Mouse (Mus musculus) ovary, postnatal 36 days (tissue): Measurements from ENCODE around the gene Cxcl3.

Experiments used
- DNase-seq: peaks from one replicate; pipeline ENCODE4 v3.0.0; 2022; ENCODE audit warnings: low spot score, mixed read lengths

Cxcl3 gene

DNA sequence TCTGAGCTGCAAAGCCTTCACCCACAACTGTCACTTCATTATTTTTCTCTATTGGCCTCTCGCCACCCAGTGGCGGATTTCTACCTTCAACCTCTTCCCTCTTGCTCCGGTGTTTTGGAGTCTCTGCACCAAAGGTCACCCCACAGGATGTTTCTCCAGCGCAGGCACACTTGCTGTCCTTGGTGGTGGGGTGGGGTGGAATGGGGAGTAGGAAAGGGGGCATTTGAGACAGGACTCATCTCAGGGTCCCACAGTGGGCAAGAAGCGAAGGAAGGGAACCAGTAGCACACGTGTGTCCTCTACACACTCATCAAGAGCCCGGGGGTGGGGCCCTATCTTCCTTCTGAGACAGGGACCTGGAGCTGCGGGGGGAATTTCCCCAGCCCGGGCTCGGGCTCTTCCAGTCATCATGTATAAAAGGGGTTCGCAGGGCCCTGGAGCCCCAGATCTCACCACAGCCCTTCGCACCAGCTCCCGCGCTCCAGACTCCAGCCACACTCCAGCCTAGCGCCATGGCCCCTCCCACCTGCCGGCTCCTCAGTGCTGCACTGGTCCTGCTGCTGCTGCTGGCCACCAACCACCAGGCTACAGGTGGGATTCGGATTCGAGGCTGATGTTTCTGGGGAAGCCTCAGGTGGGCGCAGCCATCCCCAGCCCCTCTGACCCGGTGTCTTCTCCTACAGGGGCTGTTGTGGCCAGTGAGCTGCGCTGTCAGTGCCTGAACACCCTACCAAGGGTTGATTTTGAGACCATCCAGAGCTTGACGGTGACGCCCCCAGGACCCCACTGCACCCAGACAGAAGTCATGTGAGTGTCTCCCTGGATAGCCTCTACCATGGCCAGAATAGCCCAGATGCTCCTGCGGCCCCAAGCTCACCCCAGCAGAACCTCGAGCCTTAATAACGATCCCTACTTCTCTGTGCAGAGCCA lies at the start of gene Cxcl3:
Gene Cxcl3, plus strand, starts transcription at position 445 of the 930 bp plus-strand sequence.
- DNase-seq = peak; percentile 46

DNA sequence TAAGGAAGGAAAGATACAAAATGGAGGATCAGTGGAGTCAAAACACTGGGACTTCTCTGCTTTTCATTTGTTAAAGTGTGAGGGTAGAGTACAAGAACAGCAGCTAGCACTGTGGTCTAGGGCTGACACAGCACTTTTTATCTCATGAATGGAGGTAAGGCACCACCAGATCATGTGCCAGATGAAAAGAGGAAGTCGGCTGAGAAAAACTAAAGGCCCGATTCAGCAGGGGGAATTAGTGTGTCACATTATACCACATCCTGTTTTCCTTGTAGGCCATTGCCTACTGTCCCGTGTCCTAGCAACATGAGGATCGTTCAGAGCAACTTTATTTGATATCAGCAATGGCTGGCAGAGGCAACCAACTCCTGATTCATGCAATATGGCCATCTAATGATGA lies 43.9 kb upstream of the Cxcl3 start:
- no peak for DNase-seq

DNA sequence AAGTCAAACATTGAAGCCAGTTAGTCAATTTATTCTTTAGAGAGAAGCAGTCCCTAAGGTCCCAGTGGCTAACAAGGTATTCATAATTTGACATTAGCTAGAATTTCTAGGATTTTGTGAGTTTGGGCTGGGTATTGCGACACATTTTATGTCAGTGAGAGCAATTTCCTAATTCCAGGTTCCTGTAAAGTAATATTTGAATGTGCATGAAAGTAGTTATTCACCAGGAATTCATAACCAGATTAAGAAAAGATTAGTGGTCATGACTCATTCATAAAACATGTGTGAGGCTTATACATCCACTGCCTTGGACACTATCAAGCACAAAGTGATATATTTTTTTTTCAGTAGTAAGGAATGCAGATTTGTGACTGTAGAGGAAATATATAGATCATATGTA lies 32.0 kb upstream of the Cxcl3 start:
- no peak for DNase-seq

GRCm38 (mm10) chr5:90758020-90758605 lies 27.8 kb upstream of the Cxcl3 start:
- peak; percentile 14 for DNase-seq

GRCm38 (mm10) chr5:90759077-90760065 lies 26.5 kb upstream of the Cxcl3 start, which contains the start of gene Cxcl5:
Gene Cxcl5 (plus strand): TSS chr5:90759360.
- peak; percentile 33 for DNase-seq

- DNase-seq = no peak
Measured at GRCm38 (mm10) chr5:90760303-90760702, 25.6 kb upstream of the Cxcl3 start.

- no peak for DNase-seq
Measured at GRCm38 (mm10) chr5:90760844-90761243, 25.1 kb upstream of the Cxcl3 start.

DNA sequence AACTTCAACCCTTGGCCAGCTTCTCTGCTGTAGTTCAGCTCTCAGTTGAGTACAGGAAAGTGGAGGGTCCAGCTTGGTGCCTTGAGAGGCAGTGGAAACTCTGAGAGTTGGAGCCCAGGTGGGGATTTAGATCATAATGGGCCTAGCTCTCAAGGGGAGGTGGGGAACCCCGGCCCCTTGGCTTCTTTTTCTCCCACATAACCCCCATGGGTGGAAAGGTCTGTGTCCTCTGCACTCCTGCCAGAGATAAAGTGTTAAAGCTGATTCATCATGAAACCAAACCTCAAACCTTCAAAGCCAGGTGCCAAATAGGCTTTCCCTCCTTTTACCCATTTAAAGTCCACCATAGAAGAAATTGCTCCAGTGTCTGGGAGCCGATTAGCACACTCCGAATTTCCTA lies 24.1 kb upstream of the Cxcl3 start:
- DNase-seq = no peak

GRCm38 (mm10) chr5:90763912-90764665 lies 21.8 kb upstream of the Cxcl3 start:
- no peak for DNase-seq

DNA sequence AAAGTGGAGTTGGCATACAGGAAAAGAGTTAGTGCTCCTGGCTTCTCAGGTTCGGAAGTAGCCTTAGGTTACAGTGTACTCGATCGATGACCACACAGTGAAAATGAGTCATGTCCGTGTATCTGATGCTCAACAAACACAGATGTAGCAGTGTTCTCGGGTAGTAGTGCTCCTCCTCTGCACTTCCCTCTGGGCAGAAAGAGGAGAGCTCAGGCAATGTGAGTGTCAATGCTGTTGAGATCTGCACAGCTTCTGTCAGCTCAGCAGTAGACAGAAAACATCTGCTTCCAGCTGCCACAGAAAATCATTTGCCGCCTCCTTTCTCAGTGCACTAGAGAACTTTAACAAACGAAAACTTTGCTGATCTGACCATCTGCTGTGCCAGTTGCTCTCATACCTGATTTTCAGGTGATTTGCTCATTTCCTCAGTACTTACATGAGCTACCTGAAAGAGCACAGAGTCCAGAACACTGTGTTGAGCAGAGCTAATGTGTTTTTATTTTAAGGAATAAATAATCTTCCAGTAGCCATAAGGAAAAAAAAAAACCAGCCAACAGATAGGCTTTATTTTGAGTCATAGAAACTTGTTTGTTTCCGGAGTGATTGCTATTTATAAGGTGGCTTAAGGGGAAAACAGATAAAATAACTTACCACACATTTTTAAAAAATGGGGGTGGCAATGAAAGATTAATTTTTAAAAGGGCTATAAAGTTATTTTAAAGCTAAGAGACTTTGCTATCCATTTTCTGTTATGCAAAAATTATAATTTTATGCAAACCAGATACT lies 19.9 kb upstream of the Cxcl3 start:
- DNase-seq = no peak

DNA sequence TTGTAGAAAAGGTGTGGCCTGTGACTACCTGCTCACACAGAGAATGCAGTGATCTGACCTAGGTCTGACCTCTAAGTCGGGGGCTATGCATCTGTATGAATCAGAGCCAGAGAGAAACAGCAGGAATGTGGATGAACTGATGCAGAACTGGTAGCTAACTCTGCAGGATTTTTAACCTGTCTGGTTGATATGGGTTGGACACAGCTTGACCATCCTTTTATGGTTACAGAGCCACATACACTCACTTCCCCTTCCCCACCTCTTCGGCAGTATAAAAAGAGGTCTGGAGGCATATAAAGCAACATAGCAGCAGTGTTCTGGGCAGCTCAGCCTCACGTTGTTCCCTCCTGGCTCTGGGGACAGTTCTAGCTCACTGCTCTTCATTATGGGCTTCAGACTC lies 17.7 kb upstream of the Cxcl3 start, which contains the start of gene Ppbp:
Gene Ppbp, plus strand, starts transcription at position 301 of the 400 bp plus-strand sequence.
- no peak for DNase-seq

- no peak for DNase-seq
Measured at GRCm38 (mm10) chr5:90771369-90771768, 14.5 kb upstream of the Cxcl3 start.

GRCm38 (mm10) chr5:90771880-90772653 lies 13.8 kb upstream of the Cxcl3 start, which contains the start of gene Pf4:
Gene Pf4 (plus strand): TSS chr5:90772435.
- DNase-seq = no peak

DNA sequence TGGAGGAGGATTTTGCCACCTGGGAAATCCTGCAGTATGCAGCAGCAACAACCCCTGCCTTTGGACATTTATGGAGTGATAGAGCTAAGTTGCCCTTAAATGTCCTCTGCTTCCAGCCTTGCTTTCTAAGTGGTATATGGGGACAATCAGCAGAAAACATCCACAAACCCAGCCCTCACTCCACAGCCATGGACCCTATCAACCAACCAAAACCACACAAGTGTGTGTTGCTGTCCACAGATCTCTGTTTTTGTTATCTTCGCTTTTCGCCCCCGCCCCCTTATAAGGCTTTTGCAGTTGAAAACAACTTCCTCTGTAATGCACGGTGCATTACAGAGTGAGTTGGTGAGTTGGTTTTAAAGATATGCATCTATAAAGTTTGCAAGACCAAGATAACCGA lies 10.3 kb upstream of the Cxcl3 start:
- DNase-seq = no peak

DNA sequence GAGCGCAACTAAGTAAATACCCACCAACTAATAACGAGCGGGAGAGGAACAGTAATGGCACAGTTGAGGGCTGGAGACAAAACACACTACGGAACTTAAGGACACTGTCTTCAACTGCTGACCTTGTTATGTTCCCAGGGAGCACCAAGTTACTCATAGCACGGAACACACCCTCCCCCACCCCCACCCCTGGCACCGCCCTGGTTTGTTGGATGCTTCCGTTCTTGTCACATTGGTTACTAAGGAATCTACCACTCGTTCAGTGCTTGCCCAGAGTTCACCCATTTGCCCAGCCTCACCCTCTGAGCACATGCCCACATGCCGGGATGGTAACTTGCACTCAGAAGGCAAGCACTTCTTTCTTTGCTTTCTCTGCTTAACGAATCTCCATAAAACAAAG lies 8.3 kb upstream of the Cxcl3 start:
- no peak for DNase-seq

GRCm38 (mm10) chr5:90778856-90779255 lies 7.0 kb upstream of the Cxcl3 start:
- DNase-seq = no peak

GRCm38 (mm10) chr5:90783697-90784096 lies 2.2 kb upstream of the Cxcl3 start:
- no peak for DNase-seq

- DNase-seq = no peak
Measured at GRCm38 (mm10) chr5:90788114-90788513, 2.2 kb downstream of the Cxcl3 start.

DNA sequence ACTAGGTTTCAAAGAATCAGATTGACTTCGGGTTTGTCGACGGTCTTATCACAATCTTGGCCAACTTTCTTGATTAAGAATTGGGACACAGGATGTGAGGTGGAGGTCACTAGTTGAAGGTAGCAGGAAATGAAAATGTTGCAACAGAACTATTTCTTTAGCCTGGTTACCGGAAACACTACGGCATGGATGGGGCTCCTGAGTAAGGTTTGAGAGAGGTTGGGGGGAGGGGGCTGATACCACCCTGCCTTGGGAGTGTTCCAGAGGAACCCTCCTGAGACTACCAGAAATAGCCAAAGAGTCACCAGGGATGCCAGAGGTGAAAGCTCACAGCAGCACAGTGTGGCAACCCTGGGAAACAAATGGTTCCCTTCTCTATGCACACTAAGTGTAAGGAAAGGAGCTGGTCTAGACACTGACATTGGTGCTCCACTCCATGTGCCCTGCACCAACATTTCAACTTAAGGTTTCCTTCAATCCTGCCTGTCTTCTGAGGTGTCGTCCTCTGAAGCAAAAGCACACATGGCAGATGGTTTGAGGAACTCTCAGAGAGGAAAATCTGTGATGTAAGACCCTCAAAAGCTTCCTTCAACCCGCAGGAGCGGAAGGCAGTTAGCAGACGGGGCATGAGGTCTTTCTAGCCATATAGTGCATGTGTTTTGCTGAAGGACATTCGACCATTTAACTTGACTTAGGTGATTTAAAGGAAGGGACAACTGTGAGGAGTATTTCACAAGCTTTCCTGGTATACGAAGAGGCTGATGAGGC lies 3.6 kb downstream of the Cxcl3 start:
- DNase-seq = no peak
